Mouse (Mus musculus): ENCODE results near the gene Supt6.
"Not testable (repeated sequence)": the region's sequence is repeated elsewhere in the genome, so short reads cannot be mapped to it uniquely, and the experiment has no call there.

The Supt6 gene

GRCm38 (mm10) chr11:78215709-78216317 is 30.0 kb downstream of the Supt6 start:
- no peak for DNase-seq

- no peak for DNase-seq
Observed at GRCm38 (mm10) chr11:78213086-78213817, 32.5 kb downstream of the Supt6 start.

GRCm38 (mm10) chr11:78211513-78211912 is 34.3 kb downstream of the Supt6 start:
- no peak for DNase-seq

- DNase-seq = no peak
Observed at GRCm38 (mm10) chr11:78210615-78211014, 35.2 kb downstream of the Supt6 start.

GRCm38 (mm10) chr11:78209886-78210285 is 35.9 kb downstream of the Supt6 start:
- DNase-seq = peak in 1 of 2 experiments; percentile 25

- DNase-seq = no peak
Observed at GRCm38 (mm10) chr11:78207190-78207589, 38.6 kb downstream of the Supt6 start.

- no peak for DNase-seq
Observed at GRCm38 (mm10) chr11:78205361-78206206, 40.2 kb downstream of the Supt6 start.

GRCm38 (mm10) chr11:78204287-78204686 is 41.5 kb downstream of the Supt6 start:
- DNase-seq = no peak

GRCm38 (mm10) chr11:78202372-78202771 is 43.4 kb downstream of the Supt6 start:
- peak; percentile 38 to 40 for DNase-seq

GRCm38 (mm10) chr11:78195101-78195863 is 50.5 kb downstream of the Supt6 start:
- DNase-seq = no peak

GRCm38 (mm10) chr11:78194411-78195100 is 51.2 kb downstream of the Supt6 start:
- DNase-seq = peak; percentile 79 to 90

- DNase-seq = no peak
Observed at GRCm38 (mm10) chr11:78193113-78193512, 52.7 kb downstream of the Supt6 start, which contains the start of gene Proca1. TSS of gene Proca1 (plus strand) at chr11:78193392.

GRCm38 (mm10) chr11:78190041-78190440 is 55.7 kb downstream of the Supt6 start:
- peak; percentile 82 to 90 for DNase-seq

GRCm38 (mm10) chr11:78189234-78190040 is 56.4 kb downstream of the Supt6 start:
- DNase-seq = peak; percentile 75 to 84

GRCm38 (mm10) chr11:78188331-78189233 is 57.2 kb downstream of the Supt6 start, which contains the start of gene Rab34:
TSS of gene Rab34 (plus strand) at chr11:78188430.
- peak; percentile 78 to 86 for DNase-seq

GRCm38 (mm10) chr11:78184702-78185101 is 61.1 kb downstream of the Supt6 start:
- not testable (repeated sequence) for DNase-seq

GRCm38 (mm10) chr11:78183884-78184514 is 61.8 kb downstream of the Supt6 start:
- DNase-seq = no peak

- peak; percentile 78 to 91 for DNase-seq
Observed at GRCm38 (mm10) chr11:78182961-78183844, 62.6 kb downstream of the Supt6 start, which contains the start of gene Rpl23a. TSS of gene Rpl23a (minus strand) at chr11:78183584.

Data from kidney, postnatal 36 days (tissue).